Mouse (Mus musculus) bone marrow, adult 2 months (tissue): ENCODE data around the gene Wdr5b. TPM values are rescaled to one million over a fixed set of nuclear protein-coding genes. Genes with fewer than 3 reads are reported as not detected.

Experiments
- H3K27ac ChIP-seq: fragments of 200-500 bp; 2 replicates; pipeline ENCODE4 v1.5.1; 2012; ENCODE audit warnings: low read depth, mild to moderate bottlenecking, control low read depth, inconsistent platforms, low read length; ENCODE audit not compliant: control insufficient read depth, poor library complexity, insufficient read depth
- H3K4me1 ChIP-seq: fragments of 200-500 bp; 2 replicates; pipeline ENCODE4 v1.6.1; 2011; ENCODE audit warnings: low read length; ENCODE audit not compliant: control insufficient read depth, insufficient read depth
- H3K4me3 ChIP-seq: fragments of 200-500 bp; replicated peaks from 2 replicates; pipeline ENCODE3; 2011; ENCODE audit warnings: mild to moderate bottlenecking, low read depth, low read length, control low read depth; ENCODE audit not compliant: control insufficient read depth
- CTCF ChIP-seq: fragments of 200-500 bp; IDR thresholded peaks from 2 replicates; pipeline ENCODE4 v1.5.1; 2011; ENCODE audit warnings: low read length, control low read depth; ENCODE audit not compliant: control insufficient read depth, insufficient read depth
- POLR2A ChIP-seq: fragments of 200-500 bp; IDR thresholded peaks from 2 replicates; pipeline ENCODE4 v1.6.1; 2011; ENCODE audit warnings: low read depth, mild to moderate bottlenecking, control low read depth, low read length, borderline replicate concordance; ENCODE audit not compliant: control insufficient read depth
- WGBS: fragments of 180-500 bp; shearing (Covaris S2); methylation state at CpG from one replicate; pipeline ENCODE4 v1.1.7; 2018; 5-methylcytosine and 5-hydroxymethylcytosine counted together
- polyA plus RNA-seq: library from polyadenylated mRNA; stranded (reverse); fragments of >200 nt; gene quantifications from 2 replicates; pipeline ENCODE4 v1.2.4, GENCODE M21; 2011; ENCODE audit warnings: low replicate concordance; ENCODE audit not compliant: missing spikeins, insufficient read depth, insufficient read length

The Wdr5b gene
- polyA plus RNA-seq, 1 experiment = 7.3 TPM

GRCm38 (mm10) chr16:36074772-36075171 lies 33.8 kb downstream of the Wdr5b start:
- H3K4me3 ChIP-seq = no peak overlapping the region
- no peak for TF ChIP-seq CTCF
- no peak for TF ChIP-seq POLR2A
- 86% methylated on average over 3 of the region's 3 CpGs for WGBS
- no peaks in the 10 kb centered on the region for H3K4me1 ChIP-seq
- no peak overlapping the region for H3K27ac ChIP-seq

- H3K4me1 ChIP-seq = no peaks in the 10 kb centered on the region
- no peak overlapping the region for H3K4me3 ChIP-seq
- WGBS = 89% methylated on average over 3 of the region's 3 CpGs
These were observed 38.9 kb downstream of the Wdr5b start for GRCm38 (mm10) chr16:36079916-36080315.

GRCm38 (mm10) chr16:36087846-36088245 lies 46.9 kb downstream of the Wdr5b start:
- Histone ChIP-seq H3K27ac (no peak overlapping the region), H3K4me3 (no peak overlapping the region), H3K4me1 (no peaks in the 10 kb centered on the region)
- TF ChIP-seq POLR2A (no peak), CTCF (no peak)
- 79% methylated on average over 4 of the region's 4 CpGs for WGBS

More at GRCm38 (mm10) chr16:36079916-36080315, 38.9 kb downstream of the Wdr5b start:
- no peak overlapping the region for H3K27ac ChIP-seq
- TF ChIP-seq POLR2A (no peak), CTCF (no peak)

DNA sequence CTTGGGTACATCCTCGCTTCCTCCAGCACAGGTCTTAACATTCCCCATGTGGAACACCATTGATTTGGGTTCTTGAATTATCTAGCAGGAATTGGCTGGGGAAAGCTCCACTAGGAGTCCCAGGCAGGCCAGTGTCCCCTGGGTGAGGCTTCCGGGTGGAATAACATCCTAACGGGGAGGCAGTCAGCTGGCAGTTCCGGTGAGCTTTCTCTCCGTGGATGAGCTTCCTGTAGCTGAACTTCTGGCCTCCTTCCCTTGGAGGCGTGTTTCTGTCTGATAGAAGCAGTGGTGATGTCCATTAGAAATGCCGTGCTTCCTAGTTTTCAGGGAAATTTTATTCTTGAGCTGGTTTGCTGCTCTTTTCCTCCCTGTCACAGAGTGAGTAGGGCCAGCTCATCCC lies 48.1 kb downstream of the Wdr5b start:
- no peak for TF ChIP-seq CTCF
- TF ChIP-seq POLR2A = no peak
- 86% methylated on average over 7 of the region's 7 CpGs for WGBS
- Histone ChIP-seq H3K27ac (no peak overlapping the region), H3K4me3 (no peak overlapping the region), H3K4me1 (no peaks in the 10 kb centered on the region)

DNA sequence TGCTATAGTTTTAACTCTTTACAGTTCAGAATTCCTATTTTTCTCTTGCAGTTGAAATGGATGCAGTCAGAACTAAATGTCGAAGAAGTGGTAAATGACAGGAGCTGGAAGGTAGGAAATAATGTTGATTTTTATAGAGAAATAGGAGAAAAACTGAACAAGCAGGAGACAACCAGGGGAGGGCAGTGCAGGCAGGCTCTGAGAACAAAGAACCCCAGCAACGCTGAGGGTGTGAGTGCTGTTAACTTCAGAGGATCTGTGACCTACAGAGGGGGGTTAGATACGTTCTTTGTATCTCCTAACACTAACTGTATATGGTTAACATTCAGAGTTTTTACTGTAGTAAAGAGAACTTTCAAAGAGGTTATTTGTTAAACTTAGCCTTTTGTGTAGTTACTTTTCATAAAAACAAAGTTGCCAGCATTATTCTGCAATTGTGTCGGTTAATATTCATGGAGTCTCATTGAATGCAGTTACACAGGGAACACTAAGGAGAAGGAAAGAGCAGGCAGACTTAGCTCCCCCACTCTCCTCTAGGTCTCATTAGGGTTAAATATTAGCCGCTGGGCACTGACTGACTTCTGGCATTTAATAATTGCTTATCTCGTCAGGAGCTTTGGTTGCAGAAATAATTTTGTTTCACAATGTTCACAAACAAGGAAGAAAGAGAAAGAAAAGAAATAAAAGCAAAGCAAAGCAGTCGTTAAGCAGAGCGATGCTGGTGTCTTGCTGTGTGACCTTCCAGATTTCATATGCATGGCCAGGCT lies 49.0 kb downstream of the Wdr5b start:
- Histone ChIP-seq H3K4me3 (no peak overlapping the region), H3K27ac (no peak overlapping the region), H3K4me1 (no peaks in the 10 kb centered on the region)
- WGBS = 78% methylated on average over 8 of the region's 8 CpGs
- TF ChIP-seq CTCF = no peak
- TF ChIP-seq POLR2A = no peak

GRCm38 (mm10) chr16:36090785-36091509 lies 50.0 kb downstream of the Wdr5b start:
- WGBS = 91% methylated on average over 11 of the region's 11 CpGs
- no peak for TF ChIP-seq POLR2A
- TF ChIP-seq CTCF = no peak
- Histone ChIP-seq H3K4me1 (no peaks in the 10 kb centered on the region), H3K4me3 (no peak overlapping the region), H3K27ac (no peak overlapping the region)

Other genes starting within 250 kb of the Wdr5b start
- 8.5 and 17.2 TPM in 2 replicates for gene Parp14, start 169.6 kb upstream of the Wdr5b start, polyA plus RNA-seq
- gene Parp9, start 102.7 kb upstream of the Wdr5b start, polyA plus RNA-seq = 18.7 and 19.6 TPM in 2 replicates
- 5.5 and 9.2 TPM in 2 replicates for gene Dtx3l, start 102.0 kb upstream of the Wdr5b start, polyA plus RNA-seq
- 26.7 and 48.3 TPM in 2 replicates for gene Kpna1, start 62.4 kb upstream of the Wdr5b start, polyA plus RNA-seq
- gene Fam162a, start 30.4 kb downstream of the Wdr5b start, polyA plus RNA-seq = 30.9 and 65.6 TPM in 2 replicates
- gene Ccdc58, start 30.5 kb downstream of the Wdr5b start, polyA plus RNA-seq = 18.8 and 52.8 TPM in 2 replicates
- gene Csta1, start 90.1 kb downstream of the Wdr5b start, polyA plus RNA-seq = not detected in 2 replicates
- 27.1 and 73.8 TPM in 2 replicates for gene Stfa2l1, start 115.6 kb downstream of the Wdr5b start, polyA plus RNA-seq
- gene Gm5483, start 143.0 kb downstream of the Wdr5b start, polyA plus RNA-seq = 31.2 and 55.2 TPM in 2 replicates
- gene Gm5416, start 169.2 kb downstream of the Wdr5b start, polyA plus RNA-seq = not detected in 2 replicates
- 3.3 TPM in 1 of 2 replicates, not detected in the other for gene 2010005H15Rik, start 180.3 kb downstream of the Wdr5b start, polyA plus RNA-seq
- 5.8 and 10.9 TPM in 2 replicates for gene Stfa1, start 235.8 kb downstream of the Wdr5b start, polyA plus RNA-seq